Mouse (Mus musculus): ENCODE measurements at regions not wholly inside any gene's neighbourhood (a gene's known extent, or its start where the extent isn't known, plus 50 kb on each side); places are given as distances from the start of the nearest gene placed in this dataset.

DNA sequence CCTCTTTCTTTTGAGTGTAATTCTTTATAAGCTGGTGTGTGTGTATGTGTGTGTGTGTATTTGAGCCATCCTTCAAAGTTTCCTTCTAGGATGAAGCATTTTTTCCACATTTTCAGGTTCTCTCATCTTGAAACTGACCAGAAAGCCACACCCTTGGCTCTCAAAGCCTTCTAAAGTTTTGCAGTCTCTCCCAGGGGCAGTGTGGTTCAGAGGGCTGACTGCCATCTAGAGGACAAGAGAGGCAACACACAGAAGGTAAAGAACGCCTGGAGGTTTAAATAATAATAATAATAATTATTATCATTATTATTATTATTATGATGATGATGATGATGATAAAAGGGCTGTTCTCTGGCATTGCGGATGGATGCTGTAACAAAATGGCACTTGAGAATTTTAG, 655.7 kb downstream of the Cdk5rap2 start:
- TF ChIP-seq CTCF (IDR thresholded peaks at IDR 0.05; ENCODE audit: borderline replicate concordance, insufficient read depth, low read length): peak; percentile 35; the same call in 1 of the 2 replicates
- no peak for TF ChIP-seq POLR2A (IDR thresholded peaks at IDR 0.05; ENCODE audit: low read depth, low read length)

All from embryonic fibroblast, embryonic 13.5 days (primary cell).